Mouse (Mus musculus): ENCODE measurements at regions not wholly inside any gene's neighbourhood (a gene's known extent, or its start where the extent isn't known, plus 50 kb on each side); places are given as distances from the start of the nearest gene placed in this dataset.

DNA sequence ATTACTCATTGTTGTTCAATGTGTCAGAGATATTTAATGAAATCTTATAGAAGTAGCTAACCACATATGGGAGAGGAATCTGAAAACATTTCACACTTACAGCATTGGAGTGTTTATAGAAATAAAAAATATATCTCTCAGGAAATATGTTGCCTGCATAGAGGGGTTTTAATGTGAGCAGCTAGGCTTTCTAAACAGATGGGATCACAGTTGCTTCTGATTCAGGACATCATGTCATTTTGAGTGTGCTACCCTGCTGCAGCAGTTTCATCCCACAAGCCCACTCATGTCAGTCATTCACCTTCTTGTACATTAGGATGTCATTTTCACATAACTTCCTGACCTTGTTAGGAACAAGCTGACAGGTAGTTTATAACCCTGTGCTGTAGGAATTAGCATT, 1973.4 kb downstream of the Olfm4 start:
- DNase-seq, result no peak

DNA sequence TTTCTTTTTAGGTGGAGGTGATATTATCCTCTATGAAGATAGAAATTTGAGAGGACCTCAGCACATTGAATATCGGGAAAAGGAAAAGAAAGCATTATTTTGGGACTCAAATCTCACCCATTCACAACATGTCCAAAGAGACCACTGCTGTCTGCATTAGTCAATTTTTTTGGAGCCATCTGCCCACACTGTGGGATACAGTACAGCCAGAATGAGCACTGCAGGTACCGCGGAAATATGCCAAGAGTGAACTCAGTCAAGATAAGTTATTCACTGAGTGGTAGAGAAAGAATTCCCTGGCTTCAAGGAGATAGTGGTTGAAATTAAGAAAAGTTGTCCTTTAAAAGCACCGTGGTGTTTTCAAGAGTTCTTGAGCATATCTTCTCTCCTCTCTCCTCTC, 2003.9 kb downstream of the Olfm4 start:
- DNase-seq, result peak; percentile 88

DNA sequence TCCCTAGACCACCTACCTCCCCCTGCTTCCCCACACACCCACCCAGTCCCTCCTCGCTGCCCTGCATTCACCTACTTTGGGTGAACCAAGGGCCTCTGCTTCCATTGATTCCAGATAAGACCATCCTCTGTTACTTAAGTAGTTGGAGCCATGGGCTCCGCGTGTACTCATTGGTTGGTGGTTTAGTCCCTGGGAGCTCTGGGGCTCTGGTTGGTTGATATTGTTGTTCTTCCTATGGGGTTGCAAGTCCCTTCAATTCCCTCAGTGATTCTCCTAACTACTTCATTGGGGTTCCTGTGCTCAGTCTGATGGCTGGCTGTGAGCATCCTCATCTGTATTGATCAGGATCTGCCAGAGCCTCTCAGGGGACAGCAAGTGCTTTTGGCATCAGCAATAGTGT, 2004.5 kb downstream of the Olfm4 start:
- DNase-seq, result peak; percentile 11

DNA sequence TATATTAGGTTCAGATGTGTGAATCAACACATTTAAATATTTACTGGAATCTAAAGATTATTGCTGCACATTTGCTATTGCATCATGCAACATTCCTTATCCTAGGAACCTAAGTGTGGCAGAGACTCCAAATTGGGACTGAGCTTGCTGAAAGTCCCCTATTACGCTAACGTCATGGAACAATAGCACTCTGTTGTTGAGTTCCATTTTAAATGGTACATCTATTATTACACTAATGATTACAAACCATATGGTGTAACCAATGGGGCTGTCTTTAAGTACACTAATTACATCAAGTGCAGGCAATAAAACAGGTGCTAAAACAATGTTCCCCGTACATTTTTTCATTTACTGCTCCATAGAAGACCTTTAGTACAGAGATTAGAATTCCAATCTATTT, 2018.9 kb downstream of the Olfm4 start:
- DNase-seq, result no peak

DNA sequence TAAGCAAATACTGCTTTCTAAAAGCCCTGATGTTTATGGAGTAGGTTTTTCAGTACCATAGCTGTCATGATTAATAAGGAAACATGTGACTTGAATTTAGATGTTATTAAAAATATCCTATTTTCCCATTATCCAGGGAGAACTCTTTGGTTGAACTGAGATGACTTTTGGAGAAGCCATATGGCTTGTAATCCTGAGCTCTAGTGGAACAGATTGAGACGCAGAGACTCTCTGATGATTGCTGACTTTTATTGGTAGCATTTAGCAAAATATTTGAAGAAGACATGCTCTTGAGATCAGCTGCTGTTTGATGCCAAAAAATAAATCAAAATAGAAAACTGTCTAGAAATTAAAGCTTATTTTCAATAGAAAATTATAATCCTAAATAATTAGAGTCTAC, 2030.8 kb downstream of the Olfm4 start:
- no peak for DNase-seq

Measured in cerebellum, adult 9-11 months (tissue).